In the genomic region with DNA sequence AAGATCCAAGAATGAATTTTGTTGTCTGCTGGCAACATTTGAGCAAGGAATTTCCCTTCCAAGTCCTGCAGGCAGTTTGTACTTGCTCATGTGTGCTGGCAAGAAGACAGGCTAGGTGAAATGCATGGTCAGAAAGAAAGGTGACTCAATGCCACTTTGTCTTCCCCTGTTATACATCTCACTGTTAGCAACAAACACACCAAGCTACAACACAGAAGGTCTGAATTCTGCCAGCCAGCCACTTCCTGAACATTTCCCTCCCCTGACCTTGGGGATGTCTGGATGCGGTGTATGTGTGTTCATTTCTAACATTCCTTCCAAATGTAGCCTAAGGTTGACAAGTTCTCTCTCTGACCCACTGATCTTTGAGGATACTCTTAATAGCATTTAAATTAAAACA, we compare ENCODE assay signal across 30 mouse cellular contexts.
A peak's percentile ranks its signal among the peaks of the same experiment; 100 is the strongest.
DNase-seq lines count a peak whose midpoint lies in the region; ATAC-seq and TF ChIP-seq lines count a peak whose summit lies in the region.
"Had no signal": no experiment of that assay in that cellular context is flagged by ENCODE, and none has a peak within 500 bp of the region (broad histone marks: within the 10 kb centered on the region; RNA-seq: fewer than 3 reads in every experiment).

No protein-coding gene starts in this region.

- H3K27me3 ChIP-seq in forebrain, embryonic 13.5 days = no peaks in the 10 kb centered on the region
- no peaks in the 10 kb centered on the region for H3K27me3 ChIP-seq in forebrain, embryonic 10.5 days (ENCODE audit: poor library complexity, severe bottlenecking)
- H3K27me3 ChIP-seq in hindbrain, embryonic 15.5 days = no peaks in the 10 kb centered on the region
- no peaks in the 10 kb centered on the region for H3K27me3 ChIP-seq in hindbrain, postnatal 0 days (ENCODE audit: insufficient read depth, low read length)
- H3K27me3 ChIP-seq in midbrain, embryonic 10.5 days (ENCODE audit: low read depth, poor library complexity, severe bottlenecking) = no peaks in the 10 kb centered on the region
- H3K27me3 ChIP-seq: CH12.LX; embryonic facial prominence, embryonic 15.5 days; heart, embryonic 13.5 days; liver, embryonic 12.5 days; megakaryocyte, embryonic 14.5 days; midbrain, embryonic 13.5 days had no signal

- intact Hi-C loops in left cerebral cortex, adult 2 months (cut with DNase I) = loop anchor here (5.0 kb wide), 1 partner anchor 191 kb away; a partner anchor contains a TSS

- TF ChIP-seq CTCF in hindbrain, postnatal 0 days (IDR thresholded peaks at IDR 0.05; ENCODE audit: low read depth) = no peak
- TF ChIP-seq CTCF in left cerebral cortex, adult 2 months (IDR thresholded peaks at IDR 0.05) = no peak

- no peak overlapping the region for H3K4me2 ChIP-seq in forebrain, embryonic 13.5 days
- H3K4me2 ChIP-seq in hindbrain, embryonic 15.5 days = no peak overlapping the region
- H3K4me2 ChIP-seq in hindbrain, postnatal 0 days (ENCODE audit: low read depth, low read length) = no peak overlapping the region
- H3K4me2 ChIP-seq: embryonic facial prominence, embryonic 15.5 days; heart, embryonic 13.5 days; liver, embryonic 12.5 days; midbrain, embryonic 13.5 days had no signal

- DNase-seq in forebrain, embryonic 10.5 days (ENCODE audit: extremely low spot score, low spot score) = no peak
- no peak for DNase-seq in hindbrain, postnatal 0 days (ENCODE audit: low spot score)
- peak in 1 of 2 experiments; percentile 8 for DNase-seq in left cerebral cortex, adult 2 months (ENCODE audit: extremely low spot score in 1 of 2, low spot score in 2 of 2)
- no peak for DNase-seq in left cerebral cortex, adult 9 months (ENCODE audit: low spot score in 2 of 2)
- no peak for DNase-seq in midbrain, embryonic 10.5 days (ENCODE audit: low spot score)
- DNase-seq in urinary bladder, postnatal 36 days (ENCODE audit: low spot score in 2 of 2) = no peak
- DNase-seq: adrenal gland, adult 2 months; adrenal gland, postnatal 36 days; cerebellum, adult 8-10 months; cerebellum, postnatal 25 days; gastrocnemius, adult 2 months; gastrocnemius, postnatal 36 days; left cerebral cortex, postnatal 4 days; liver, postnatal 0 days; lung, postnatal 36 days; right cerebral cortex, adult 18-20 months; spleen, adult 18-20 months; thymus, postnatal 14 days had no signal

- no peak overlapping the region for H3K27ac ChIP-seq in forebrain, embryonic 13.5 days
- H3K27ac ChIP-seq in forebrain, embryonic 10.5 days = no peak overlapping the region
- peak overlapping the region; percentile 38 for H3K27ac ChIP-seq in hindbrain, embryonic 15.5 days (replicated peaks)
- H3K27ac ChIP-seq in hindbrain, postnatal 0 days = no peak overlapping the region
- peak overlapping the region; percentile 3 for H3K27ac ChIP-seq in left cerebral cortex, adult 2 months
- no peak overlapping the region for H3K27ac ChIP-seq in midbrain, embryonic 10.5 days (replicated peaks)
- H3K27ac ChIP-seq: embryonic facial prominence, embryonic 10.5 days; embryonic facial prominence, embryonic 15.5 days; gastrocnemius, adult 2 months; heart, embryonic 13.5 days; kidney, postnatal 0 days; liver, embryonic 12.5 days; midbrain, embryonic 13.5 days had no signal

- H3K36me3 ChIP-seq in forebrain, embryonic 13.5 days (ENCODE audit: poor library complexity, severe bottlenecking) = no peaks in the 10 kb centered on the region
- no peaks in the 10 kb centered on the region for H3K36me3 ChIP-seq in forebrain, embryonic 10.5 days (replicated peaks)
- H3K36me3 ChIP-seq in hindbrain, embryonic 15.5 days = no peaks in the 10 kb centered on the region
- no peaks in the 10 kb centered on the region for H3K36me3 ChIP-seq in hindbrain, postnatal 0 days (ENCODE audit: insufficient read depth, low read length)
- H3K36me3 ChIP-seq in midbrain, embryonic 10.5 days = no peaks in the 10 kb centered on the region
- H3K36me3 ChIP-seq: embryonic facial prominence, embryonic 10.5 days; embryonic facial prominence, embryonic 15.5 days; heart, embryonic 13.5 days; liver, embryonic 12.5 days; midbrain, embryonic 13.5 days had no signal

- 66% methylated on average over 1 of the region's 1 CpGs for WGBS in forebrain, embryonic 13.5 days
- WGBS in forebrain, embryonic 10.5 days = 84% methylated on average over 1 of the region's 1 CpGs
- WGBS in hindbrain, embryonic 15.5 days = 46% methylated on average over 1 of the region's 1 CpGs
- 50% methylated on average over 1 of the region's 1 CpGs for WGBS in hindbrain, postnatal 0 days
- WGBS in midbrain, embryonic 10.5 days = 87% methylated on average over 1 of the region's 1 CpGs

- H3K9me3 ChIP-seq in forebrain, embryonic 13.5 days (replicated peaks) = 0 out of 2 replicates have a peak, but pooled peaks cover 3% of the 10 kb centered on the region
- H3K9me3 ChIP-seq in forebrain, embryonic 10.5 days = no peaks in the 10 kb centered on the region
- no peaks in the 10 kb centered on the region for H3K9me3 ChIP-seq in hindbrain, embryonic 15.5 days
- no peaks in the 10 kb centered on the region for H3K9me3 ChIP-seq in hindbrain, postnatal 0 days (ENCODE audit: low read length)
- no peaks in the 10 kb centered on the region for H3K9me3 ChIP-seq in midbrain, embryonic 10.5 days (replicated peaks)
- H3K9me3 ChIP-seq: embryonic facial prominence, embryonic 10.5 days; embryonic facial prominence, embryonic 15.5 days; heart, embryonic 13.5 days; liver, embryonic 12.5 days; midbrain, embryonic 13.5 days had no signal

- peaks cover 10% of the 10 kb centered on the region; the same call in 1 of the 2 replicates for H3K4me1 ChIP-seq in forebrain, embryonic 13.5 days
- H3K4me1 ChIP-seq in forebrain, embryonic 10.5 days = no peaks in the 10 kb centered on the region; the same call in 1 of the 2 replicates
- 0 out of 2 replicates have a peak, but pooled peaks cover 4% of the 10 kb centered on the region for H3K4me1 ChIP-seq in hindbrain, embryonic 15.5 days (replicated peaks)
- no peaks in the 10 kb centered on the region for H3K4me1 ChIP-seq in hindbrain, postnatal 0 days (ENCODE audit: insufficient read depth, low read length)
- no peaks in the 10 kb centered on the region for H3K4me1 ChIP-seq in midbrain, embryonic 10.5 days
- H3K4me1 ChIP-seq: embryonic facial prominence, embryonic 10.5 days; embryonic facial prominence, embryonic 15.5 days; heart, embryonic 13.5 days; liver, embryonic 12.5 days; megakaryocyte, embryonic 14.5 days; midbrain, embryonic 13.5 days had no signal

- H3K4me3 ChIP-seq in forebrain, embryonic 13.5 days = no peak overlapping the region
- H3K4me3 ChIP-seq in forebrain, embryonic 10.5 days = no peak overlapping the region
- H3K4me3 ChIP-seq in hindbrain, embryonic 15.5 days = no peak overlapping the region
- no peak overlapping the region for H3K4me3 ChIP-seq in hindbrain, postnatal 0 days (ENCODE audit: low read length)
- H3K4me3 ChIP-seq in left cerebral cortex, adult 2 months = no peak overlapping the region
- no peak overlapping the region for H3K4me3 ChIP-seq in midbrain, embryonic 10.5 days
- H3K4me3 ChIP-seq: embryonic facial prominence, embryonic 10.5 days; embryonic facial prominence, embryonic 15.5 days; gastrocnemius, adult 2 months; heart, embryonic 13.5 days; liver, embryonic 12.5 days; megakaryocyte, embryonic 14.5 days; midbrain, embryonic 13.5 days had no signal

- H3K9ac ChIP-seq in forebrain, embryonic 13.5 days = no peak overlapping the region
- H3K9ac ChIP-seq in hindbrain, embryonic 15.5 days = no peak overlapping the region
- no peak overlapping the region for H3K9ac ChIP-seq in hindbrain, postnatal 0 days (replicated peaks; ENCODE audit: low read length)
- H3K9ac ChIP-seq: embryonic facial prominence, embryonic 15.5 days; heart, embryonic 13.5 days; liver, embryonic 12.5 days; liver, postnatal 0 days; midbrain, embryonic 13.5 days had no signal

- peak; percentile 41; the same call in 1 of the 2 replicates for ATAC-seq in forebrain, embryonic 13.5 days
- 0 out of 2 replicates have a peak, but pooled peaks have one; percentile 8 for ATAC-seq in hindbrain, embryonic 15.5 days (ENCODE audit: low FRiP score, low read depth)
- no peak for ATAC-seq in hindbrain, postnatal 0 days
- ATAC-seq: activated CD4-positive, CD25-positive, alpha-beta regulatory T cell, adult 4 months; inflammation-experienced regulatory T-cells, adult 6 months; liver, embryonic 12.5 days; liver, postnatal 0 days; midbrain, embryonic 13.5 days had no signal

Comparison
In these comparisons a context has a peak if more than half of its experiments do, and no peak if none do; other contexts are left out.
1. H3K27ac ChIP-seq: peak in hindbrain, embryonic 15.5 days (single experiment) and left cerebral cortex, adult 2 months (single experiment); none in forebrain, embryonic 13.5 days (single experiment), forebrain, embryonic 10.5 days (single experiment), hindbrain, postnatal 0 days (single experiment) and midbrain, embryonic 10.5 days (single experiment).